Mouse (Mus musculus) Patski (cell line): ENCODE data around the gene Cobll1. TPM values are rescaled to one million over a fixed set of nuclear protein-coding genes. Genes with fewer than 3 reads are reported as not detected.

Experiments
- ATAC-seq: fragments of 100-300 bp; one replicate; pipeline ENCODE4 v1.8.0; 2021
- CTCF ChIA-PET: fragments of 350-600 bp; sonication (Branson Sonifier 250); formaldehyde crosslinking; loops from one replicate; lab custom pipeline; 2022; ENCODE audit warnings: inconsistent platforms; lab: Charles Lee
- POLR2A ChIA-PET: fragments of 350-600 bp; sonication (Branson Sonifier 250); formaldehyde crosslinking; loops from one replicate; lab custom pipeline; 2022; ENCODE audit warnings: antibody characterized with exemption, inconsistent platforms; lab: Charles Lee
- DNase-seq: peaks from one replicate; pipeline ENCODE4 v3.0.0-alpha.2; 2011; ENCODE audit warnings: low read depth, low spot score
- H3K27me3 ChIP-seq: fragments of 371-371 bp; one replicate; pipeline ENCODE4 v1.5.1; 2021
- CTCF ChIP-seq: fragments of 100-300 bp; IDR thresholded peaks from one replicate; pipeline ENCODE4 v1.5.1; 2021
- in situ Hi-C: fragments of 300-500 bp; cut with MboI; formaldehyde crosslinking; loops from 3 replicates; pipeline ENCODE4 v1.11.1; 2018; ENCODE audit warnings: low pct_unique_long_range_greater_than_20kb, mixed read lengths
- polyA plus RNA-seq: library from polyadenylated mRNA; unstranded; gene quantifications from one replicate; pipeline ENCODE4 v1.2.3, GENCODE M21; 2021

The Cobll1 gene
- polyA plus RNA-seq, 1 experiment from 2014 or later: 71.0 TPM

- ChIA-PET CTCF (interaction anchor here (1.6 kb wide), 1 partner anchor 20 kb away, joined by 3 read pairs; no protein-coding TSS in a partner anchor), POLR2A (no interaction called here)
- DNase-seq (no peak), ATAC-seq (no peak)
- H3K27me3 ChIP-seq: no peaks in the 10 kb centered on the region
- no peak for TF ChIP-seq CTCF
- in situ Hi-C loops: no loop called here
Observed at GRCm38 (mm10) chr2:65182747-65183146, 56.5 kb downstream of the Cobll1 start.

- TF ChIP-seq CTCF: no peak
- POLR2A ChIA-PET: no interaction called here
- DNase-seq (no peak), ATAC-seq (no peak)
- CTCF ChIA-PET: interaction anchor here (1.4 to 1.6 kb wide), 3 partner anchors 11 to 153 kb away, joined by 3 to 5 read pairs (median 4); no protein-coding TSS in a partner anchor
- H3K27me3 ChIP-seq: no peaks in the 10 kb centered on the region
- in situ Hi-C loops: no loop called here
Observed at GRCm38 (mm10) chr2:65181736-65182135, 57.5 kb downstream of the Cobll1 start.

- DNase-seq: no peak
- CTCF ChIA-PET: interaction anchor here (1.4 to 1.6 kb wide), 3 partner anchors 10 to 152 kb away, joined by 3 to 5 read pairs (median 4); no protein-coding TSS in a partner anchor
- peak; percentile 63 for ATAC-seq
- no peaks in the 10 kb centered on the region for H3K27me3 ChIP-seq
- POLR2A ChIA-PET: no interaction called here
- TF ChIP-seq CTCF: no peak
- in situ Hi-C loops: no loop called here
Observed at GRCm38 (mm10) chr2:65181066-65181716, 58.0 kb downstream of the Cobll1 start.

- in situ Hi-C loops: no loop called here
- ATAC-seq (no peak), DNase-seq (no peak)
- no peak for TF ChIP-seq CTCF
- no peaks in the 10 kb centered on the region for H3K27me3 ChIP-seq
- CTCF ChIA-PET: interaction anchor here (1.3 kb wide), 1 partner anchor 13 kb away, joined by 3 read pairs; no protein-coding TSS in a partner anchor
- POLR2A ChIA-PET: no interaction called here
Observed at GRCm38 (mm10) chr2:65175645-65176044, 63.6 kb downstream of the Cobll1 start.

GRCm38 (mm10) chr2:65172071-65172470 is 67.1 kb downstream of the Cobll1 start:
- ChIA-PET POLR2A (no interaction called here), CTCF (interaction anchor here (1.8 to 2.2 kb wide), 2 partner anchors 9 to 31 kb away, joined by 4 to 6 read pairs; no protein-coding TSS in a partner anchor)
- in situ Hi-C loops: loop anchor here (5.0 kb wide), 1 partner anchor 55 kb away; no protein-coding TSS in a partner anchor
- DNase-seq (no peak), ATAC-seq (no peak)
- no peaks in the 10 kb centered on the region for H3K27me3 ChIP-seq
- no peak for TF ChIP-seq CTCF

- no peaks in the 10 kb centered on the region for H3K27me3 ChIP-seq
- no peak for DNase-seq
- in situ Hi-C loops: loop anchor here (5.0 kb wide), 1 partner anchor 56 kb away; no protein-coding TSS in a partner anchor
- TF ChIP-seq CTCF: no peak
- POLR2A ChIA-PET: interaction anchor here (0.6 kb wide), 1 partner anchor 16 kb away, joined by 3 read pairs; no protein-coding TSS in a partner anchor
- CTCF ChIA-PET: interaction anchor here (1.8 to 2.2 kb wide), 2 partner anchors 9 to 31 kb away, joined by 4 to 6 read pairs; no protein-coding TSS in a partner anchor
- peak; percentile 27 for ATAC-seq
Observed at GRCm38 (mm10) chr2:65171516-65171915, 67.7 kb downstream of the Cobll1 start.

GRCm38 (mm10) chr2:65170693-65171456 is 68.3 kb downstream of the Cobll1 start:
- in situ Hi-C loops: loop anchor here (5.0 kb wide), 1 partner anchor 56 kb away; no protein-coding TSS in a partner anchor
- peak; percentile 30 for DNase-seq
- ChIA-PET CTCF (interaction anchor here (1.8 to 2.2 kb wide), 2 partner anchors 10 to 30 kb away, joined by 4 to 6 read pairs; no protein-coding TSS in a partner anchor), POLR2A (interaction anchor here (0.6 kb wide), 1 partner anchor 17 kb away, joined by 3 read pairs; no protein-coding TSS in a partner anchor)
- no peak for TF ChIP-seq CTCF
- H3K27me3 ChIP-seq: no peaks in the 10 kb centered on the region
- ATAC-seq: peak; percentile 62

- in situ Hi-C loops: loop anchor here (5.0 kb wide), 1 partner anchor 57 kb away; no protein-coding TSS in a partner anchor
- ATAC-seq (no peak), DNase-seq (no peak)
- ChIA-PET POLR2A (no interaction called here), CTCF (interaction anchor here (1.4 to 2.2 kb wide), 3 partner anchors 11 to 30 kb away, joined by 3 to 6 read pairs (median 4); no protein-coding TSS in a partner anchor)
- TF ChIP-seq CTCF: no peak
- no peaks in the 10 kb centered on the region for H3K27me3 ChIP-seq
Observed at GRCm38 (mm10) chr2:65170256-65170655, 68.9 kb downstream of the Cobll1 start.

- TF ChIP-seq CTCF: no peak
- CTCF ChIA-PET: interaction anchor here (1.0 kb wide), 1 partner anchor 17 kb away, joined by 3 read pairs; no protein-coding TSS in a partner anchor
- in situ Hi-C loops: no loop called here
- ATAC-seq (no peak), DNase-seq (no peak)
- POLR2A ChIA-PET: no interaction called here
- H3K27me3 ChIP-seq: no peaks in the 10 kb centered on the region
Observed at GRCm38 (mm10) chr2:65163990-65164389, 75.2 kb downstream of the Cobll1 start.

GRCm38 (mm10) chr2:65162625-65163024 is 76.6 kb downstream of the Cobll1 start:
- in situ Hi-C loops: no loop called here
- POLR2A ChIA-PET: no interaction called here
- DNase-seq (no peak), ATAC-seq (no peak)
- TF ChIP-seq CTCF: no peak
- CTCF ChIA-PET: no interaction called here
- no peaks in the 10 kb centered on the region for H3K27me3 ChIP-seq
